Mouse (Mus musculus): Measurements from ENCODE around the gene Scap. TPM values are rescaled to one million over a fixed set of nuclear protein-coding genes. Genes with fewer than 3 reads are reported as not detected.
A peak's percentile ranks its signal among the peaks of the same experiment; 100 is the strongest.

Gene Scap
- total RNA-seq (2022) = 100 to 1,000 TPM in 3 of 4 experiments, 10 to 100 TPM in 1; 99.5 to 121 (median 101) TPM

- DNase-seq (ENCODE audit: low spot score in 2 of 2) = peak; percentile 94 to 97
These were observed at the start of gene Scap for GRCm38 (mm10) chr9:110333135-110333895. Gene Scap, plus strand, starts transcription at chr9:110333288.

- DNase-seq (ENCODE audit: low spot score in 2 of 2) = no peak
These were observed 48.9 kb upstream of the Scap start for GRCm38 (mm10) chr9:110284075-110284697.

- DNase-seq (ENCODE audit: low spot score in 2 of 2) = peak; percentile 60 to 84
These were observed 45.7 kb upstream of the Scap start for GRCm38 (mm10) chr9:110287321-110287924.

DNA sequence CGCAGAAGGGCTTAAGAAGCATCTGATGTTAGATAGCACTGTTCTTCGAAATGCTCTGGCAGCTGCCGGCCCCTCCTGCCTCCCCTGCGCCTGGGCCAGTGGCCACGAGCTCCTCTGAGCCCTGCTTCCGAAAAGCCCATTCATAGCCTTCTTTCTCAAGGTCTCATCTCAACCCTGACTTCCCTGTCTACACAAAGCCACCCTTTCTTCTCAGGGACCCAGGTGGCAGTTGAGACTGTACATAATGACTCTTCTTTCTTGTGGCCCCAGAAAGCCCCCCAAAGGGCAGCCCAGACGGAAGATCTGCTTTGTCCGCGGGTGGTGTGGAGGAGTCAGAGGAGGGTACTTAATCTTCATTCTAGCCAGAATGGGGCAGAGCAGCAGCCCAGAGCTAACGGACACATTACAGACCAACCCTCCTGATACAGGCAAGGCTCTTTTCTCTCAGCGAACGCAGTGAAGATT is 39.8 kb upstream of the Scap start:
- DNase-seq (ENCODE audit: low spot score in 2 of 2) = peak; percentile 30 to 39

DNA sequence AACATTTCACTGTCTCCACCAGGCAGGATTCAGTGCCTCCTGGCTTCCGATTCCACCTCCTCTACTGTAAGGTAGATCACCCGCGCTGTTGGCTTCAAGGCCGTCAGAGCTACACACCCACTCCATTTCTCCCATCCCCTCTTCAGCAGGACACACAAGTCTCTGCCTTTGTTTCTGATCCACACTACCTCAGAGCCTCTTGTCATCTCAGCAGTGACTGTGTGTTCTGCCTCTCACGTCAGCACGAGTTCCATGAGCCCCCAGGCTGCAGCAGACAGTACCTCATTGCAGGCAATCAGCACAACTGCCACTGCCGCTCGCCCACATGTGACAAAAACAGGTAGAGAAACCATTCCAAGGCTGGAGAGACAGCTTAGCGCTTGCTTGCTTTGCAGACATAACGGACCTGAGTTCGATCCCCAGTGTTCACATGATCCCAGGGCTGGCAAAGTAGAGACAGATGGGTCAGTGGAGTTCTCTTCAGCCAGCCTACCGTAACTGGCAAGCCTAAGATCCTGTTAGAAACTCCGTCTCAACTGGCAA is 39.1 kb upstream of the Scap start:
- DNase-seq (ENCODE audit: low spot score in 2 of 2) = no peak

GRCm38 (mm10) chr9:110294786-110295185 is 38.3 kb upstream of the Scap start:
- no peak for DNase-seq (ENCODE audit: low spot score in 2 of 2)

GRCm38 (mm10) chr9:110296867-110297627 is 36.0 kb upstream of the Scap start:
- peak; percentile 78 to 91 for DNase-seq (ENCODE audit: low spot score in 2 of 2)

GRCm38 (mm10) chr9:110304516-110304915 is 28.6 kb upstream of the Scap start:
- no peak for DNase-seq (ENCODE audit: low spot score in 2 of 2)

DNA sequence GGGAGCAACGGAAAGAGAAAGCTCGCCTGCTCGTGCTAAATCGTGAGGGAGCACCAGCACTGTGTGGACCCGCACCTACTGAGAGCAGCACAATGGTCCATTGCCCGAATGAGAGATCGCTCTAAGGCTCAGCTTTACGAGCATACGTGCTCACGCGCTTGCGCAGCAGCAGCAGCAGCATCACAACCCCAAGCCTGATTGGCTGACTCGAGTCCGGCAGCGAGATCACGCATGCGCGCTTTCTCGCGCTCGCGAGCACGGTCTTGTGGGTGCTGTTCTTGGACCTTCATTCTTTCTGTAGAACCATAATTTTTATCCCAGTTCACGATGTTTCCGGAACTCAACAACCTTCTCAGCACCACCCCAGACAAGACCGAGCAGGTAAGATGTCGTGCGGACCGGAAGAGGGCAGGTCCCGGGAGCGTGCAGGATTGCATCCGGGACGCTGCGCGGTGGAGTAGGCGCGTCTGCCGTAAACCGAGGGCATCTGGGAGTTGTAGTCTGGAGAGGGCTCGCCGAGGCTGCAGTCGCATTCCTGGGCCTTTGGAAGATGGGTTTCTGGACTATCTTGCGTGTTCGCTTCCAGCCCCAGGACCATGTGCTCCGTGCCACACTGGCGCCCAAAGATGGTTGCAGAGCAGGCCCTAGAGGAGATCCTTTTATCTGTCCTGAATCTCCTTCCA is 28.0 kb upstream of the Scap start, which contains the start of gene Elp6:
TSS of gene Elp6 (plus strand) at position 205 of the 683 bp plus-strand sequence.
- peak; percentile 93 to 95 for DNase-seq (ENCODE audit: low spot score in 2 of 2)

- DNase-seq (ENCODE audit: low spot score in 2 of 2) = no peak
These were observed 26.7 kb upstream of the Scap start for GRCm38 (mm10) chr9:110306371-110306770.

- peak in 1 of 2 experiments; percentile 43 for DNase-seq (ENCODE audit: low spot score in 2 of 2)
These were observed 18.4 kb upstream of the Scap start for GRCm38 (mm10) chr9:110314706-110315105.

DNA sequence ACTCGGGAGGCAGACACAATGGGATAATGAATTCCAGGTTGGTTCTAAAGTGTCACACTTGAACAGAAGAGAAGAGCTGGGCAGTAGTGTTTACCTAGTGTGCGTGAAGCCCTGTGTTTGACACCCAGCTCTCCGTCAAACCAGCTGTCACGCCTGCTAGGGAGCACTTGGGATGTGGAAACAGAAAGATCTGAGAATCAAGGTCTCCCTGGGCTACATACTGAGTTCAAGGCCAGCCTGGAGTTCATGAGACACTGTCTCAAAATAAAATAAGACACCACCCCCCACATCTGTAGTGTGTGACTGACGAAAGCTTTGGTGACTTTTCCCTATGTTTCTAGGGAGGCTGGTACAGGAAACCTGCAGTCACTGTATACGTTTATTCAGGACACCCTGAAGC is 17.7 kb upstream of the Scap start:
- DNase-seq (ENCODE audit: low spot score in 2 of 2) = no peak

GRCm38 (mm10) chr9:110315904-110316303 is 17.2 kb upstream of the Scap start:
- DNase-seq (ENCODE audit: low spot score in 2 of 2) = no peak

DNA sequence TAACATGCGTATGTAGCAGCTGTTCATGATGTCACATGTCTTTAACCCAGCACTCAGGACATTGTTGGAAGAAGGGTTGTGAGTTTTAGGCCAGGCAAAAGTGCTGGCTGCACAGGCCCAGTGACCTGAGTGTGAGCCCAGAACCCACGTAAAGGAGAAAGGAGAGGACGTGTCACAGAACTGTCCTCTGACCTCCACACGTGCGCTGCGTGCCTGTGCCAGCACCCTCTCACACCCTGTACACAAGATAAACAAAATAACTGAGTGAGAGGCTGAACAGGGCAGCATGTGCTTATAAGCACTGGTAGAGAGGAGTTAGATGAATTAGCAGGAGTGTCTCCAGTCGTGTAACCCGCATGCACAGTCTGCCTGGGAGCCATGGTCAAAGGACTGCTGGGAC is 16.6 kb upstream of the Scap start:
- no peak for DNase-seq (ENCODE audit: low spot score in 2 of 2)

DNA sequence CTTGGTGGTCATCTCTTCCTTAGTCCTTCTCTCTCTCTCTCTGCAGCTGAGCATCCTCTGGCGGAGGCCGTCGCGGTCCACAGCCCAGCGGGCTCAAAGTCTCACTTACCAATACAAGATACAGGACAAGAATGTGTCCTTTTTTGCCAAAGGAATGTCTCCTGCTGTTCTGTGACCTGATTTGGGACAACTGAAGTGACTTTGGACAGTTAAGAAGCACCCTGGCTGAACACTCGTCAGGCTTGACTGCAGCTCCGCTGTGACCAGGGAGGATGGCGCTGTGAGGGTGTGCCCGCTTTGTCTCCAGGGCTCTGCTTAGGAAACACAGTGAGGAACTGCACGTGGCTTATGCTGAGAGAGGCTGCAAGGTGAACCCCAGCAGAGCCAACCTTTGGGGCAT is 12.3 kb upstream of the Scap start:
- no peak for DNase-seq (ENCODE audit: low spot score in 2 of 2)

DNA sequence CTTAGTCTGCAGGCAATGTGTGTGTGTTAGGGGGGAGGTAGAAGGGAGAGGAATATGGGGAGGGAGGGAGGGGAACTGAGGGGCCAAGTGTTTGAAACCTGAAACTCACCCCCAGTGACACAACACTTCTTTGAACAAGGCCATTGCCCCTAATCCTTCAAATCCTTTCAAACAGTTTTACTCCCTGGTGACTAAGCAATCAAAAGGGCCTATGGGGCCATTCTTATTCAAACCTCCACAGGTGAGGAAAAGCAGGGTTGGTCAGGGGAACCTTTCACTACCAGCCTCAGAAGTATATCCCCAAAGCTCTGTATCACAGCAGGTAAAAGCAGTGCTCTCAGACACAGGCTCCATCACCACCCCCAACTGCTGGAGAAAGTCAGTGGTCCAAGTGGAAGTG is 10.1 kb upstream of the Scap start:
- no peak for DNase-seq (ENCODE audit: low spot score in 2 of 2)

DNA sequence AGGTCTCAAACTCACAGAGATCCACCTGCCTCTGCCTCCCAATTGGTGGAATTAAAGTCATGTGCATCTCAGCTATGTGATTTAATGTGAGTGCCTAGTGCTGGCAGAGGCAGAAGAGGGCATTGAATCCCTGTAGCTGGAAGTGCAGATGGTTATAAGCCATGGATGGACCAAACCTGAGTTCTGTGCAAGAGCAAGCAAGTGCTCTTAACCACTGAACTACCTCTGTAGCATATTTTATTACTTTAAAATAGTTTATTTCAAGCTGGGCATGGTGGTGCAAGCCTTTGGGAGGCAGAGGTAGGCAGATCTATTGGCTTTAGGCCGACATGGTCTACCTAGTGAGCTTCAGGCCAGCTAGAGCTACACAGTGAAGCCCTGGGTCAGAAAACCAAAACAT is 8.9 kb upstream of the Scap start:
- DNase-seq (ENCODE audit: low spot score in 2 of 2) = no peak

GRCm38 (mm10) chr9:110328178-110328577 is 4.9 kb upstream of the Scap start:
- DNase-seq (ENCODE audit: low spot score in 2 of 2) = no peak

DNA sequence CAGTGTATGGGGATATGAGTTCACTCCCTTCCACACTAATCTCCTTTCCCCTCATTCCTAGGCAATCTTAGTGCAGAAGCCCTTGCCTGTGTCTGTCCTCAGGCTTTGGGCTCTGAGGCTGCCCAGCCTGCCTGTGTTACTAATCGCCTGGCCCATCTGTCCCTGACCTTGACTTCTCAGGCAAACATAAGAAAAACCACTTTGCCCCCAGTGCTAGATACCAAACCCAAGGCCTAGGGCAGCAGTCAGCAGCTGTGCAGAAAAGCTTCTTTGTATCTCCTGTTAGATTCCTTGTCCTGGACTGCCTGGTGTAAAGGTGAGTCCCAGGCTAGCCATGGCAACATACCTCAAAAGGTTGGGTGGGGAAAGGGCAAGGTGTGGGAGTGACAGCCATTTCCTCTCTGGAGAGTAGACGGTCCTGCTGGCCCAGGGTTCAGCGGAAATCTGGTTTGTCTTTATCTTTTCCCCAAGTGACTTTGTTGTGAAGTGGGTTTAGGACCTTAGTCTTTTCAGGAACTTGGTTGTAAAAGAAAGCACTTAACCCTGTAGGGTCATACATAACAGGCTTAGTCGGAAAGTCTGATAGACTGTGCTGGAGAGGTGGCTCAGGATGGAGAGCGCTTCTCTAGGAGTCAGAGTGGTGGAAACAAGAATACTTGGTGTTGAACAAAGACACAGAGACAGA is 4.0 kb upstream of the Scap start:
- no peak for DNase-seq (ENCODE audit: low spot score in 2 of 2)

GRCm38 (mm10) chr9:110329655-110330054 is 3.4 kb upstream of the Scap start:
- no peak for DNase-seq (ENCODE audit: low spot score in 2 of 2)

Measured in layer of hippocampus, adult 8-10 months (tissue).